Mouse (Mus musculus) embryonic facial prominence, embryonic 14.5 days (tissue): Measurements from ENCODE around the gene Rnf157. TPM values are rescaled to one million over a fixed set of nuclear protein-coding genes. Genes with fewer than 3 reads are reported as not detected.

Source experiments
- ATAC-seq: fragments of 200-750 bp; cut with Nextera tagmentation; 2 replicates; pipeline ENCODE4 v1.8.0; 2017; ENCODE audit warnings: low read depth, moderate number of reproducible peaks, moderate TSS enrichment
- DNase-seq: peaks from one replicate; pipeline ENCODE4 v3.0.0-alpha.2; 2015; ENCODE audit warnings: low spot score
- H3K27ac ChIP-seq: fragments of 300-500 bp; sonication (generic); replicated peaks from 2 replicates; pipeline ENCODE4 v1.5.1; 2014; ENCODE audit warnings: low read depth, mild to moderate bottlenecking, low read length, moderate library complexity
- H3K27me3 ChIP-seq: fragments of 300-500 bp; sonication (generic); replicated peaks from 2 replicates; pipeline ENCODE4 v1.6.1; 2014; ENCODE audit warnings: low read length; ENCODE audit not compliant: control insufficient read depth, insufficient read depth
- H3K36me3 ChIP-seq: fragments of 300-500 bp; sonication (generic); 2 replicates; pipeline ENCODE4 v1.6.1; 2014; ENCODE audit warnings: low read length, mixed read lengths; ENCODE audit not compliant: control insufficient read depth, insufficient read depth
- H3K4me1 ChIP-seq: fragments of 300-500 bp; sonication (generic); 2 replicates; pipeline ENCODE4 v1.6.1; 2014; ENCODE audit warnings: antibody characterized with exemption, low read length; ENCODE audit not compliant: control insufficient read depth, insufficient read depth
- H3K4me2 ChIP-seq: fragments of 300-500 bp; sonication (generic); 2 replicates; pipeline ENCODE4 v1.6.1; 2014; ENCODE audit warnings: low read depth, mild to moderate bottlenecking, low read length, moderate library complexity, mixed read lengths
- H3K4me3 ChIP-seq: fragments of 300-500 bp; sonication (generic); 2 replicates; pipeline ENCODE4 v1.5.1; 2014; ENCODE audit warnings: low read depth, mild to moderate bottlenecking, low read length
- H3K9ac ChIP-seq: fragments of 300-500 bp; sonication (generic); 2 replicates; pipeline ENCODE4 v1.6.1; 2014; ENCODE audit warnings: low read depth, mild to moderate bottlenecking, low read length, moderate library complexity, mixed read lengths
- H3K9me3 ChIP-seq: fragments of 300-500 bp; sonication (generic); 2 replicates; pipeline ENCODE4 v1.6.1; 2016; ENCODE audit warnings: low read length; ENCODE audit not compliant: control insufficient read depth
- WGBS: fragments of 180-500 bp; shearing (Covaris S2); extraction: QIAGEN DNeasy Blood & Tissue Kit; methylation state at CpG from one replicate; pipeline ENCODE4 v1.1.7; 2014; 5-methylcytosine and 5-hydroxymethylcytosine counted together
- polyA plus RNA-seq: library from polyadenylated mRNA; unstranded; fragments of >200 nt; fragmentation: Nextera tagmentation; extraction: Ambion mirVana; gene quantifications from 2 replicates; pipeline ENCODE4 v1.2.1, GENCODE M21; 2014

Gene Rnf157
- polyA plus RNA-seq, 1 experiment from 2014 or later = 17.7 TPM

DNA sequence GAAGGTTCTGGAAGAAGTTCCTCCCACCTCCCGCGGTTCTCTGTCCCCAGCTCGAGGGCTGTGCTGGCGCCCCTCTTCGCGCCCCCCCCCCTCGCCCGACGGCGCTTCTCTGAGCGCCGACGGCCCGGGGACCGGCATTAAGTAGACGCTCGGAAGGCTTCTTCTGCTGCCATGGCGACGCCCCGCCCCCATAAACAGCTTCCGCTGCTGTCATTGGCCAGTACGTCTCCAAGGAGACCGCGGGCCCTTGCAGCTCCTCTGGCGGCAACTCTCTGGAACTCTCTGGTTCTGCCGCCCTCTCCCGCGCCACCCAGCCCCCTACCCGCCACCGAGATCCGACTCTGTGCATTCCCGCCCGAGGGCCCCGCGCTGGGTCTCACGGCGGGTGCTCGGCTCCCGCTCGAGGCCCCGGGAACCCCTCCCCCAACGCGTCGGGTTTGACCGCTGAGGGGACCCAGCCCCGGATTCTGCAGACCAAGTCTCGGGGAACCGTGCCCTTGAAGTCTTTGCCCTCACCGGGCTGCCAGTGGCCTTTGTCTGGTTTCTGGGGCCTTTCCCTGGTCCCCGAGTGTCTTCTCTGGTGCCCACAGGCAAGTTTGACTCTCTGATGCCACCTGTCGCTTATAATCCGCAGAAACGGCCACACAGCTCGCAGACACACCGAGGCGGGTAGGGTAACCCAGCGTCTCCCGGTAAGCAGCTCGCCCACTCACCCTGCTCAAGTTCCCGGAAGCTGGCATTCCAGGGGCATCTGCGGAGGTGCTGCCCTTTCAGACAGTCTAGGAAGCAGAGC, 77.4 kb downstream of the Rnf157 start, which contains the start of gene Foxj1:
Gene Foxj1, minus strand, starts transcription at position 156 of the 793 bp plus-strand sequence.
- Histone ChIP-seq H3K27me3 (peaks cover 21% of the 10 kb centered on the region), H3K4me2 (peak within 1 kb of the TSS; percentile 99), H3K36me3 (no peaks in the 10 kb centered on the region), H3K9me3 (no peaks in the 10 kb centered on the region), H3K9ac (peak within 1 kb of the TSS; percentile 72), H3K27ac (peak within 1 kb of the TSS; percentile 61), H3K4me1 (peaks cover 21% of the 10 kb centered on the region), H3K4me3 (peak within 1 kb of the TSS; percentile 67)
- peak; percentile 95 for DNase-seq
- WGBS = under 1% methylated on average over 28 of the region's 61 CpGs
- ATAC-seq = peak; percentile 92

GRCm38 (mm10) chr11:116334417-116334782, 78.4 kb downstream of the Rnf157 start:
- 5% methylated on average over 11 of the region's 26 CpGs for WGBS
- peaks cover 21% of the 10 kb centered on the region for H3K4me1 ChIP-seq
- H3K27ac ChIP-seq = no peak overlapping the region
- peak overlapping the region; percentile 67 for H3K4me3 ChIP-seq
- no peak for ATAC-seq
- no peaks in the 10 kb centered on the region for H3K36me3 ChIP-seq
- DNase-seq = no peak
- H3K9me3 ChIP-seq = no peaks in the 10 kb centered on the region
- peak overlapping the region; percentile 99 for H3K4me2 ChIP-seq
- peaks cover 21% of the 10 kb centered on the region for H3K27me3 ChIP-seq
- H3K9ac ChIP-seq = peak overlapping the region; percentile 17; the same call in 1 of the 2 replicates

DNA sequence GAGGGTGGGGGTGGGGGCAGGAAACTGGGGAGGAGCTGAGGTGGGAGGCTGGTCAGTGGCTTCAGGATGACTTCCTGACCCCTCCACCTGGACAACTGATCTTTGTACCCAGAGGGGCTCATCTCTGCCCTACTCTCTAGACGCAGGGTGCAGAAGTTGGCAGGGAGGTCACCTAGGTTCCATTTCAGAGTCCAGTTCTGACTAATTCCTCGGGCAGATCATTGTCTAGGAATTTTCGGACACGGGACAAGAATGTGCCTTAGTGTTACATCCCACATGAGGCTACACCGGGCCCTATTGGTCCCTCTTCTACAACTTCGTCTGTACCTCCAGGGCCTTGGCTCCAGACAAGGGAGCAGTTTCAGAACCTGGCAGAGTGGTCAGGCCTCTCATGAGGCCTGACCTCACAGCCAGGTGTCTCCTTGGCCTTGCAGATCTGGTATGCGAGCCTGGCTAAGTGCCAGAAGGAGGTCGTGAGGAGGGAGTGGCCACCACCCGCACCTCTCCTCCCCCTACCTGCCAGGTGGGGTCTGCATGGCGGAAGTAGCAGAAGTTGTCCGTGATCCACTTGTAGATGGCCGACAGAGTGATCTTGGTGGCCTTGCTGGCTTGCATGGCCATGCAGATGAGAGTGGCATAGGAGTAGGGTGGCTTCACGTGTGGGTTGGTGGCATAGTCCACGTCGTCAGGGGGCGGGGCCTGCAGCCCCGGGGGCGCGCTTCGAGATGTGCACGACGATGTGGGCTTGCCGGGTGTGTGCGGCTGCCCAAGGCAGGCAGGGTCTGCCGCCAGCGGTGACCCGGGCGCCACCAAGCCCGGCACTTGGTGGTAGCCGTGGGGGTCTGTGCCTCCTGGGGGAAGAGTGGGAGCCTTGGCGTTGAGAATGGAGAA, 79.1 kb downstream of the Rnf157 start:
- Histone ChIP-seq H3K9ac (peak overlapping the region; percentile 17; the same call in 1 of the 2 replicates), H3K36me3 (no peaks in the 10 kb centered on the region), H3K9me3 (no peaks in the 10 kb centered on the region), H3K27me3 (peaks cover 21% of the 10 kb centered on the region), H3K27ac (no peak overlapping the region), H3K4me3 (peak overlapping the region; percentile 67), H3K4me1 (peaks cover 21% of the 10 kb centered on the region), H3K4me2 (peak overlapping the region; percentile 99)
- 31% methylated on average over 19 of the region's 31 CpGs for WGBS
- ATAC-seq = no peak
- no peak for DNase-seq

DNA sequence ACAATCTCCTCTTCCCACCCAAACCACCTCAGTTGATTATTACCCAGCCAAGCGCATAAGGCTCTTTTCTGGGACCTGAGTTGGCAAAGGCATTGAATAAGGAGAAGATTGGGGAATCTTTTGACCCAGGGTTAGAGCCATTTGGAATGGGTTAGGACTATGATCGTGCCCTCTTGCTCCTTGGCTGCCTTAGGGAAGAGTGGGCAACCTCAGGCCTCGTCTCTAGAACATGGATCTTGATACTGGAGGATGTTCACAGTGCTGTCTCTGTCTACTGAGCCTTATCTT, 79.9 kb downstream of the Rnf157 start:
- Histone ChIP-seq H3K9ac (no peak overlapping the region), H3K4me3 (no peak overlapping the region), H3K36me3 (no peaks in the 10 kb centered on the region), H3K27ac (no peak overlapping the region), H3K4me2 (no peak overlapping the region), H3K4me1 (peaks cover 21% of the 10 kb centered on the region), H3K9me3 (no peaks in the 10 kb centered on the region), H3K27me3 (peaks cover 21% of the 10 kb centered on the region)
- DNase-seq = no peak
- no peak for ATAC-seq
- 93% methylated on average over 3 of the region's 3 CpGs for WGBS

- H3K27me3 ChIP-seq = peaks cover 21% of the 10 kb centered on the region
- no peak overlapping the region for H3K4me2 ChIP-seq
- ATAC-seq = no peak
- H3K36me3 ChIP-seq = no peaks in the 10 kb centered on the region
- peaks cover 21% of the 10 kb centered on the region for H3K4me1 ChIP-seq
- DNase-seq = no peak
- H3K27ac ChIP-seq = no peak overlapping the region
- H3K4me3 ChIP-seq = no peak overlapping the region
- H3K9me3 ChIP-seq = no peaks in the 10 kb centered on the region
- 0 out of 2 replicates have a peak overlapping the region, but pooled peaks have one; percentile 42 for H3K9ac ChIP-seq
- 44% methylated on average over 15 of the region's 19 CpGs for WGBS
These were observed 80.4 kb downstream of the Rnf157 start for GRCm38 (mm10) chr11:116332232-116332982.

DNA sequence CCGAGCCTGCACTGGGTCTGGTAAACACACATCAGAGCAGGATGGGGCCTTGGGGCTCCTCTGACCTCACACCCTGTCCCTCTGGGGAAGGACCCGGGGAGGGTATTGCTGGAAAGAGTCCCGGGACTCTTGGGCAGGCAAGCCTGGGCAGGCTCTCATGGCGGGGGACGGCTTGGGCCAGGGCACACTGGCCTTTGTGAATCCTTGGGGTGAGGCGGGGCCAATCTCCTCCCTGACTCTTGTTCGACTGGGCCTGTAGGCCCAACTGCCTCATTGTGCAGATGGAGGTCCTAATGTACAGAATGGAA, 82.7 kb downstream of the Rnf157 start:
- Histone ChIP-seq H3K27ac (no peak overlapping the region), H3K27me3 (peaks cover 21% of the 10 kb centered on the region), H3K9ac (no peak overlapping the region), H3K4me2 (no peak overlapping the region), H3K4me1 (peaks cover 16% of the 10 kb centered on the region), H3K4me3 (no peak overlapping the region), H3K36me3 (no peaks in the 10 kb centered on the region), H3K9me3 (no peaks in the 10 kb centered on the region)
- ATAC-seq (no peak), DNase-seq (no peak)
- WGBS = 58% methylated on average over 4 of the region's 7 CpGs

DNA sequence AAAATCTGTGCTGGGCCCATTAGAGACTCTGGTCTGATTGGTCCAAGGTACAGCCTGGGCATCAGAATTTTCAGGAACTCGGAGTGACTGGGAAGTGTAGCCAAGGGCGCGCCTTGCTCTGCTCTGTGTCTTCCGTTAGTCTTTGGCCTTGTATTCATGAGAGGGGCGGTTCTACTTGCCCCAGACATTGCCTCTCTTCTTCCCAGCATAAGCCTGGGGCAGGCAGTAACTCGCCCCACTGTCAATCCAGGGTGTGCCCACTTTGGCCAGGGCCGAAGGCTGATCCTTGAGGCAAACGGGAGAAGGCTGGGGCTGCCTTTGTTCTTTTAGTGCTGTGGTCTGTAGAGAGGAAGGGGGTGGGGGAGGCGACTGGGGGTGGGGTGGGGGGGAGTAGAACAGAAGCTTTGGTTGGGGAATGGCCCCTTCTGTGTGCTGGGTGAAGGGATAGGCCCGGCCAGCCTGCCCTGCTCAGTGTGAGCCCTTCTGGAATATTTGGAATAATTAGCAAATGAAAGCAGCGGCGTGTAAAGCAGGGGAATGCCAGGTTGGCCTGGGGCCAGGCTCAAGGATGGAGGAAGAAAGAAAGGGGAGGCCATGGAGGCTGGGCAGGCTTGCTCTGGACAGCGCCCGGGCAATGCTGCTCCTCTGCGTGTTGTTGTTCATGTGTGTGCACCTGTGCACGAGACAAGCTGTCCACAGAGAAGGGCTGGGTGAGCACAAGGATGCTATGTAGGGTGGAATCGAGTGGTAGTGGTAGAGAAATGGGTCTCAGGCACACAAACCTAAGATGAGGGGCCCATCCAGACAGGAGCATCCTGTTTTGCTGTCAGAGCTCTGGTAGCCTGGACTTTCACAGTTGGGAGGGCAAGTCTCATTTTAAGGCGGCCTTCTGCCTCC, 83.3 kb downstream of the Rnf157 start:
- H3K27me3 ChIP-seq = peaks cover 15% of the 10 kb centered on the region
- no peaks in the 10 kb centered on the region for H3K9me3 ChIP-seq
- ATAC-seq (peak; percentile 24), DNase-seq (peak; percentile 40)
- no peak overlapping the region for H3K4me2 ChIP-seq
- H3K27ac ChIP-seq = no peak overlapping the region
- no peak overlapping the region for H3K4me3 ChIP-seq
- 46% methylated on average over 17 of the region's 18 CpGs for WGBS
- H3K4me1 ChIP-seq = peaks cover 10% of the 10 kb centered on the region
- H3K9ac ChIP-seq = peak overlapping the region; percentile 28; the same call in 1 of the 2 replicates
- H3K36me3 ChIP-seq = no peaks in the 10 kb centered on the region
